Mouse (Mus musculus): ENCODE results near the gene Sgms2. TPM values are rescaled to one million over a fixed set of nuclear protein-coding genes. Genes with fewer than 3 reads are reported as not detected.
A peak's percentile ranks its signal among the peaks of the same experiment; 100 is the strongest.

Gene Sgms2
- total RNA-seq, 2 experiments from 2014 or later: 2.3 to 5.1 TPM

GRCm38 (mm10) chr3:131315957-131316510 lies 175.2 kb downstream of the Sgms2 start:
- no peak for DNase-seq (ENCODE audit: low spot score in 2 of 2)

- DNase-seq (ENCODE audit: low spot score in 2 of 2): no peak
Observed at GRCm38 (mm10) chr3:131312340-131312739, 178.9 kb downstream of the Sgms2 start.

- no peak for DNase-seq (ENCODE audit: low spot score in 2 of 2)
Observed at GRCm38 (mm10) chr3:131310572-131310971, 180.6 kb downstream of the Sgms2 start.

- no peak for DNase-seq (ENCODE audit: low spot score in 2 of 2)
Observed at GRCm38 (mm10) chr3:131307811-131308210, 183.4 kb downstream of the Sgms2 start.

- DNase-seq (ENCODE audit: low spot score in 2 of 2): no peak
Observed at GRCm38 (mm10) chr3:131306255-131306654, 185.0 kb downstream of the Sgms2 start.

GRCm38 (mm10) chr3:131303320-131303714 lies 187.9 kb downstream of the Sgms2 start:
- DNase-seq (ENCODE audit: low spot score in 2 of 2): no peak

- DNase-seq (ENCODE audit: low spot score in 2 of 2): peak; percentile 88 to 94
Observed at GRCm38 (mm10) chr3:131302452-131303319, 188.5 kb downstream of the Sgms2 start, which contains the start of gene Cyp2u1. Gene Cyp2u1, minus strand, starts transcription at chr3:131303227.

GRCm38 (mm10) chr3:131299908-131300307 lies 191.3 kb downstream of the Sgms2 start:
- no peak for DNase-seq (ENCODE audit: low spot score in 2 of 2)

GRCm38 (mm10) chr3:131299078-131299477 lies 192.1 kb downstream of the Sgms2 start:
- DNase-seq (ENCODE audit: low spot score in 2 of 2): no peak

- no peak for DNase-seq (ENCODE audit: low spot score in 2 of 2)
Observed at GRCm38 (mm10) chr3:131296893-131297292, 194.3 kb downstream of the Sgms2 start.

GRCm38 (mm10) chr3:131295513-131296200 lies 195.6 kb downstream of the Sgms2 start:
- no peak for DNase-seq (ENCODE audit: low spot score in 2 of 2)

GRCm38 (mm10) chr3:131294503-131294902 lies 196.7 kb downstream of the Sgms2 start:
- DNase-seq (ENCODE audit: low spot score in 2 of 2): no peak

GRCm38 (mm10) chr3:131292959-131293358 lies 198.3 kb downstream of the Sgms2 start:
- no peak for DNase-seq (ENCODE audit: low spot score in 2 of 2)

- no peak for DNase-seq (ENCODE audit: low spot score in 2 of 2)
Observed at GRCm38 (mm10) chr3:131292349-131292748, 198.9 kb downstream of the Sgms2 start.

GRCm38 (mm10) chr3:131291890-131292289 lies 199.3 kb downstream of the Sgms2 start:
- no peak for DNase-seq (ENCODE audit: low spot score in 2 of 2)

GRCm38 (mm10) chr3:131274151-131274550 lies 217.1 kb downstream of the Sgms2 start:
- no peak for DNase-seq (ENCODE audit: low spot score in 2 of 2)

GRCm38 (mm10) chr3:131272374-131273100 lies 218.7 kb downstream of the Sgms2 start:
- no peak for DNase-seq (ENCODE audit: low spot score in 2 of 2)

GRCm38 (mm10) chr3:131271559-131272373 lies 219.4 kb downstream of the Sgms2 start, which contains the start of gene Hadh:
Gene Hadh, minus strand, starts transcription at chr3:131272101.
- peak; percentile 72 to 78 for DNase-seq (ENCODE audit: low spot score in 2 of 2)

- DNase-seq (ENCODE audit: low spot score in 2 of 2): no peak
Observed at GRCm38 (mm10) chr3:131271157-131271556, 220.1 kb downstream of the Sgms2 start.

- no peak for DNase-seq (ENCODE audit: low spot score in 2 of 2)
Observed at GRCm38 (mm10) chr3:131270381-131270780, 220.8 kb downstream of the Sgms2 start.
